Mouse (Mus musculus) erythroblast, embryonic 14.5 days (primary cell): ENCODE measurements around the gene Mtmr14.

Experiments
- GATA1 ChIP-seq: IDR thresholded peaks from 2 replicates; pipeline ENCODE4 v1.6.1; 2012; ENCODE audit warnings: low read length, inconsistent platforms, mixed read lengths
- TAL1 ChIP-seq: IDR thresholded peaks from 3 replicates; pipeline ENCODE4 v1.6.1; 2012; ENCODE audit warnings: low read length, inconsistent platforms, mixed read lengths

DNA sequence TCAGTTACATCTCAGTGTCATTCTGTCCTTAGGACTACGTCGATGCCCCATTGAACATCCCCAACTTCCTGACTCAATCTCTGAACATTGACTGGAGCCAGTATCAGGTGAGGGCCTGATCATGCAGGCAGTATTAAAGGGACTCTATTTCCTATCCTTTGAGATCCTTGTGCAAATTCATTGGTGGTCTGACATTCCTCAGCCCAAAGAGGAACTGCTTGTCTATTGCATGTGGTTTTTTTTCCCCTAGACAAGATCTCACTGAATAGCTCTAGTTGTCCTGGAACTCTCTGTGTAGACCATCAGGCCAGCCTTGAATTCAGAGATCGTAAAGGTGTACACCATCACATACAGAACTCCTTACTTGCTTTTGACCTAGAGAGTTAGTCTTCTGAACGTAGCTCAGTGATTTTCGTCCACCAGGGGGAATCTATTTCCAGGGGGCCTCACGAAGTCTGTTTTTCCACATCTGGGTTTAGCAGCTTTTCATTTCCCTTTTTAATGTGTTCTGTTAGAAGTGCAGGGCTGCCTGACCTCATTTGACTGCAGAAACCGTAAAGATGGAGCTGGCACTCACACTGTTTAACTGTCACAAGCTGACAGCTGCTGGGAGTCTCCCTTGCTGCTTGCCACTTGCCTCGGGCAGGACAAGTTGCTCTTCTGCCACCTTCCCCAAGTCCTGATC is 23.7 kb downstream of the Mtmr14 start:
- no peak for TF ChIP-seq TAL1
- no peak for TF ChIP-seq GATA1
